8 mouse cellular contexts compared by ENCODE assay signal in the genomic region with DNA sequence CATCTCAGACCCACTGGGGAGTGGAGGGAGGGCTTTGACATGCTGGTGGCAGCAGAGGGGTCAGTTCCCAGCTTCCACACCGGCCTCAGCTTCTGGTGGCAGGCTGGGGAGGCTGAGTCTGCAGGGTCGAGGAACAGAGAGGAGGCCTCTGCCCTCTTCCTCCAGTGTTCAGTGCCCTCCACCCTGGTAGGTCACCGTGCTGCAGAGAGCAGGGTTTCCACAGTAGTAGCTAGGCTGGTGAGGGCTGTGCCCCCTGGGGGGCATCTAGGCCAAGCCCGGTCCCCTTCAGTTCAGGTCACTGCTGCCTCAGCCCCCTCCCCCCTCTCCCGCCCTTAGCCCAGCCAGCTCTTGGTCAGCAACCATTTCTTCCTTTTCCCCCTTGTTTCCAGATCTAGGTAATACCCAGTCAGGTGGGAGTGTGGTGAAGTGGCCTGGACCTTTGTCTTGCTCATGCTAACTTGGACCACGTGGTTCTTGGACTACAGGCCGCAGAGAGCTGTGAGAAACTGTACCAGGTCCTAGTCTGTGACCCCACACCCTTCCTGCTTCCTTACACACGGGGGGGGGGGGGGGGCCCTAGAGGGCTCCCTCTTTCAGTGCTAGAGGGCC. TPM values are rescaled to one million over a fixed set of nuclear protein-coding genes. Genes with fewer than 3 reads are reported as not detected.
DNase-seq lines count a peak whose midpoint lies in the region; ATAC-seq and TF ChIP-seq lines count a peak whose summit lies in the region.

No protein-coding gene starts in this region.

- H3K36me3 ChIP-seq in hindbrain, embryonic 12.5 days, result 0 out of 2 replicates have a peak, but pooled peaks cover 5% of the 10 kb centered on the region
- no peaks in the 10 kb centered on the region for H3K36me3 ChIP-seq in liver, embryonic 12.5 days
- H3K36me3 ChIP-seq in stomach, embryonic 15.5 days, result no peaks in the 10 kb centered on the region

- H3K4me2 ChIP-seq in hindbrain, embryonic 12.5 days (replicated peaks), result peak overlapping the region; percentile 73
- H3K4me2 ChIP-seq in liver, embryonic 12.5 days, result peak overlapping the region; percentile 97
- H3K4me2 ChIP-seq in stomach, embryonic 15.5 days, result peak overlapping the region; percentile 94

- WGBS in cerebellum, adult 2 months, result 31% methylated on average over 8 of the region's 8 CpGs
- WGBS in hindbrain, embryonic 12.5 days, result 0% methylated on average over 7 of the region's 8 CpGs
- WGBS in liver, embryonic 12.5 days (ENCODE audit: insufficient replicate concordance), result 20% methylated on average over 8 of the region's 8 CpGs
- WGBS in stomach, embryonic 15.5 days, result 21% methylated on average over 8 of the region's 8 CpGs

- no peak for TF ChIP-seq POLR2A in cerebellum, adult 2 months (IDR thresholded peaks at IDR 0.05; ENCODE audit: borderline replicate concordance, insufficient read depth, low read length)

- peak overlapping the region; percentile 100 for H3K9ac ChIP-seq in hindbrain, embryonic 12.5 days
- H3K9ac ChIP-seq in liver, embryonic 12.5 days, result no peak overlapping the region; the same call in 1 of the 2 replicates
- H3K9ac ChIP-seq in stomach, embryonic 15.5 days, result no peak overlapping the region

- peak; percentile 30 to 61 for DNase-seq in cerebellum, adult 2 months
- DNase-seq in cerebellum, postnatal 4 days (ENCODE audit: low spot score in 2 of 2), result no peak
- DNase-seq in embryo, embryonic 11 days, result peak; percentile 75
- DNase-seq in left cerebral cortex, adult 8-10 months (ENCODE audit: low spot score in 2 of 2), result no peak
- DNase-seq in thymus, postnatal 36 days, result no peak

- ATAC-seq in hindbrain, embryonic 12.5 days (ENCODE audit: low FRiP score), result no peak; the same call in 1 of the 2 replicates
- ATAC-seq in liver, embryonic 12.5 days, result no peak; the same call in 1 of the 2 replicates
- peak; percentile 29; the same call in 1 of the 2 replicates for ATAC-seq in stomach, embryonic 15.5 days (ENCODE audit: insufficient read depth, low FRiP score, low read depth)

- H3K4me1 ChIP-seq in cerebellum, adult 2 months (ENCODE audit: control insufficient read depth, insufficient read depth, low read length), result peaks cover 13% of the 10 kb centered on the region
- H3K4me1 ChIP-seq in hindbrain, embryonic 12.5 days, result peaks cover 52% of the 10 kb centered on the region
- H3K4me1 ChIP-seq in liver, embryonic 12.5 days, result peaks cover 84% of the 10 kb centered on the region
- H3K4me1 ChIP-seq in stomach, embryonic 15.5 days, result peaks cover 50% of the 10 kb centered on the region

- H3K4me3 ChIP-seq in cerebellum, adult 2 months (replicated peaks; ENCODE audit: insufficient read depth, low read depth, low read length), result peak overlapping the region; percentile 11
- H3K4me3 ChIP-seq in hindbrain, embryonic 12.5 days, result peak overlapping the region; percentile 79
- H3K4me3 ChIP-seq in liver, embryonic 12.5 days, result 0 out of 2 replicates have a peak overlapping the region, but pooled peaks have one; percentile 2
- H3K4me3 ChIP-seq in stomach, embryonic 15.5 days (replicated peaks), result peak overlapping the region; percentile 8; the same call in 1 of the 2 replicates

- TF ChIP-seq CTCF in cerebellum, adult 2 months (IDR thresholded peaks at IDR 0.05; ENCODE audit: borderline replicate concordance, insufficient read depth, low read depth, low read length), result no peak

- peak overlapping the region; percentile 48 for H3K27ac ChIP-seq in cerebellum, adult 2 months (ENCODE audit: insufficient read depth, low read length)
- peak overlapping the region; percentile 99 for H3K27ac ChIP-seq in hindbrain, embryonic 12.5 days
- H3K27ac ChIP-seq in liver, embryonic 12.5 days, result peak overlapping the region; percentile 63
- H3K27ac ChIP-seq in stomach, embryonic 15.5 days, result peak overlapping the region; percentile 86

- H3K27me3 ChIP-seq in cerebellum, adult 2 months (ENCODE audit: control insufficient read depth, insufficient read depth, low read length), result no peaks in the 10 kb centered on the region
- H3K27me3 ChIP-seq in hindbrain, embryonic 12.5 days, result no peaks in the 10 kb centered on the region
- H3K27me3 ChIP-seq in liver, embryonic 12.5 days (replicated peaks), result peaks cover 76% of the 10 kb centered on the region
- H3K27me3 ChIP-seq in stomach, embryonic 15.5 days (replicated peaks), result no peaks in the 10 kb centered on the region

- H3K9me3 ChIP-seq in hindbrain, embryonic 12.5 days (replicated peaks), result no peaks in the 10 kb centered on the region
- no peaks in the 10 kb centered on the region for H3K9me3 ChIP-seq in liver, embryonic 12.5 days (replicated peaks)
- no peaks in the 10 kb centered on the region for H3K9me3 ChIP-seq in stomach, embryonic 15.5 days

RNA-seq across cellular contexts. Expression of a gene that starts 6.1 kb away (rescaled TPM):
- polyA plus RNA-seq in cerebellum, adult 2 months (2012; rRNA removed), result 17.0 and 17.6 TPM in 2 replicates
- polyA plus RNA-seq in hindbrain, embryonic 12.5 days (2016; fragmentation: Nextera tagmentation; extraction: Ambion mirVana), result 21.9 and 23.8 TPM in 2 replicates
- polyA plus RNA-seq in liver, embryonic 12.5 days (2016; fragmentation: Nextera tagmentation; extraction: Ambion mirVana), result 3.0 and 3.5 TPM in 2 replicates
- polyA plus RNA-seq in stomach, embryonic 15.5 days (2015; fragmentation: Nextera tagmentation; extraction: Ambion mirVana), result 7.2 and 7.9 TPM in 2 replicates
- 10 to 100 TPM; 20.8 to 23.0 (median 21.6) TPM for total RNA-seq in left cerebral cortex, adult 8-10 months (2022)

Comparison
In these comparisons a context has a peak if more than half of its experiments do, and no peak if none do; other contexts are left out.
1. DNase-seq: peak in cerebellum, adult 2 months (2 of 2) and embryo, embryonic 11 days (single experiment); none in cerebellum, postnatal 4 days (0 of 2), left cerebral cortex, adult 8-10 months (0 of 2) and thymus, postnatal 36 days (0 of 2).
2. H3K27ac ChIP-seq: peak in every context shown above with its lines; median percentile 99 in hindbrain, embryonic 12.5 days; 86 in stomach, embryonic 15.5 days; 63 in liver, embryonic 12.5 days; 48 in cerebellum, adult 2 months.
3. H3K4me3 ChIP-seq: peak in every context shown above with its lines; median percentile 79 in hindbrain, embryonic 12.5 days; 11 in cerebellum, adult 2 months; 8 in stomach, embryonic 15.5 days; 2 in liver, embryonic 12.5 days.
4. Peak in every context shown above with its lines, with median percentiles within 50 percentile points of each other: H3K4me2 ChIP-seq.